Mouse (Mus musculus) CH12.LX (cell line): ENCODE data around the gene Tmed2. TPM values are rescaled to one million over a fixed set of nuclear protein-coding genes. Genes with fewer than 3 reads are reported as not detected.
A peak's percentile ranks its signal among the peaks of the same experiment; 100 is the strongest.

Source experiments
- DNase-seq: peaks from one replicate; pipeline ENCODE4 v3.0.0-alpha.2; 2013; ENCODE audit errors: extremely low read depth
- H3K27ac ChIP-seq: 2 replicates; pipeline ENCODE4 v1.5.1; 2012; ENCODE audit warnings: low read depth, mild to moderate bottlenecking, control low read depth, moderate library complexity; ENCODE audit not compliant: insufficient read depth
- H3K27me3 ChIP-seq: replicated peaks from 2 replicates; pipeline ENCODE3; 2012; ENCODE audit warnings: inconsistent platforms
- H3K36me3 ChIP-seq, 2 experiments: replicated peaks in 1 of 2; 2 replicates each; pipeline versions ENCODE3 to v1.6.1; 2012; ENCODE audit warnings: inconsistent platforms in 1 of 2, low read length in 1 of 2, mild to moderate bottlenecking in 1 of 2, mixed read lengths in 1 of 2, moderate library complexity in 1 of 2; ENCODE audit not compliant: control insufficient read depth in 1 of 2, insufficient read depth in 1 of 2
- H3K4me1 ChIP-seq, 2 experiments: 2 replicates each; pipeline ENCODE4 v1.6.1; 2012; ENCODE audit warnings: inconsistent platforms in 1 of 2, moderate library complexity in 1 of 2; ENCODE audit not compliant: insufficient read depth in 2 of 2, control insufficient read depth in 1 of 2
- H3K4me2 ChIP-seq: 2 replicates; pipeline ENCODE4 v1.6.1; 2012; ENCODE audit warnings: low read depth, mild to moderate bottlenecking, control low read depth; ENCODE audit not compliant: poor library complexity, insufficient read depth, severe bottlenecking
- H3K4me3 ChIP-seq, 3 experiments: fragments of 150-350 bp in 1 of 3; sonication (generic) in 1 of 3; replicated peaks in 1 of 3; 2 replicates each; pipeline versions ENCODE3 to v1.5.1; 2011 to 2012; ENCODE audit warnings: low read depth in 2 of 3, low read length in 2 of 3, mild to moderate bottlenecking in 2 of 3, moderate library complexity in 2 of 3, control low read depth in 1 of 3, improper control_type of control experiment in 1 of 3, inconsistent platforms in 1 of 3, mixed read lengths in 1 of 3; ENCODE audit not compliant: poor library complexity in 1 of 3
- H3K79me2 ChIP-seq: replicated peaks from 2 replicates; pipeline ENCODE4 v1.6.1; 2012; ENCODE audit warnings: mild to moderate bottlenecking, moderate library complexity; ENCODE audit not compliant: control insufficient read depth, poor library complexity, insufficient read depth, severe bottlenecking; ENCODE audit errors: extremely low read depth
- H3K9ac ChIP-seq: 2 replicates; pipeline ENCODE4 v1.6.1; 2012; ENCODE audit warnings: low read depth, mild to moderate bottlenecking, control low read depth, moderate library complexity; ENCODE audit not compliant: insufficient read depth
- H3K9me3 ChIP-seq: replicated peaks from 2 replicates; pipeline ENCODE3; 2012; ENCODE audit warnings: low read length, inconsistent platforms, mixed read lengths
- EP300 ChIP-seq: IDR thresholded peaks from 2 replicates; pipeline ENCODE4 v1.6.1; 2011; ENCODE audit warnings: low read length, improper control_type of control experiment
- GABPA ChIP-seq: IDR thresholded peaks from 2 replicates; pipeline ENCODE4 v1.6.1; 2012; ENCODE audit warnings: low read depth, low read length, improper control_type of control experiment, inconsistent platforms; ENCODE audit not compliant: insufficient replicate concordance
- HCFC1 ChIP-seq: IDR thresholded peaks from 2 replicates; pipeline ENCODE4 v1.6.1; 2012; ENCODE audit warnings: low read depth, mild to moderate bottlenecking, inconsistent platforms, low read length, improper control_type of control experiment
- MXI1 ChIP-seq: IDR thresholded peaks from 2 replicates; pipeline ENCODE4 v1.6.1; 2011; ENCODE audit warnings: mild to moderate bottlenecking, low read depth, low read length, improper control_type of control experiment
- MYC ChIP-seq: IDR thresholded peaks from 2 replicates; pipeline ENCODE4 v1.6.1; 2011; ENCODE audit warnings: low read depth, mild to moderate bottlenecking, improper control_type of control experiment, low read length
- NRF1 ChIP-seq: IDR thresholded peaks from 2 replicates; pipeline ENCODE4 v1.6.1; 2014; ENCODE audit warnings: low read depth, mild to moderate bottlenecking, inconsistent platforms, low read length, improper control_type of control experiment, moderate library complexity
- POLR2A ChIP-seq: IDR thresholded peaks from 2 replicates; pipeline ENCODE4 v1.6.1; 2011; ENCODE audit warnings: low read depth, mild to moderate bottlenecking, improper control_type of control experiment, low read length
- SIN3A ChIP-seq: IDR thresholded peaks from 2 replicates; pipeline ENCODE4 v1.6.1; 2012; ENCODE audit warnings: low read length, improper control_type of control experiment, inconsistent platforms
- UBTF ChIP-seq: IDR thresholded peaks from 2 replicates; pipeline ENCODE4 v1.6.1; 2012; ENCODE audit warnings: low read depth, mild to moderate bottlenecking, inconsistent platforms, low read length, improper control_type of control experiment, moderate library complexity
- USF1 ChIP-seq: IDR thresholded peaks from 2 replicates; pipeline ENCODE4 v1.6.1; 2014; ENCODE audit warnings: low read depth, mild to moderate bottlenecking, inconsistent platforms, low read length, improper control_type of control experiment
- ZC3H11A ChIP-seq: IDR thresholded peaks from 2 replicates; pipeline ENCODE4 v1.6.1; 2012; ENCODE audit warnings: low read depth, mild to moderate bottlenecking, inconsistent platforms, low read length, improper control_type of control experiment
- ZNF384 ChIP-seq: IDR thresholded peaks from 2 replicates; pipeline ENCODE4 v1.6.1; 2012; ENCODE audit warnings: low read depth, low read length, improper control_type of control experiment, inconsistent platforms
- dilution Hi-C: fragments of 300-500 bp; cut with MboI; formaldehyde crosslinking; loops from 2 replicates; pipeline ENCODE4 v1.14.3; 2020; ENCODE audit warnings: low sequenced_read_pairs; ENCODE audit not compliant: extremely low pct_unique_long_range_greater_than_20kb, extremely low pct_ligation_motif_present
- in situ Hi-C: fragments of 300-500 bp; cut with MboI; formaldehyde crosslinking; loops from 3 replicates; pipeline ENCODE4 v1.14.3; 2019; ENCODE audit warnings: low sequenced_read_pairs, low pct_ligation_motif_present, low pct_unique_long_range_greater_than_20kb, mixed read lengths
- polyA plus RNA-seq: library from polyadenylated mRNA; unstranded; fragments of >175 nt; gene quantifications from 2 replicates; pipeline ENCODE4 v1.2.1, GENCODE M21; 2012; ENCODE audit warnings: low read depth; ENCODE audit not compliant: insufficient read length
- total RNA-seq, 2 experiments: library from RNA; depleted of rRNA; stranded (reverse); fragments of 300-350 nt in 1 of 2; fragments of >200 nt in 1 of 2; gene quantifications; 2 replicates each; pipeline ENCODE4 v1.2.3; 2012 to 2014

Tmed2 gene
- total and polyA plus RNA-seq, 3 experiments: 205 to 769 (median 301) TPM

DNA sequence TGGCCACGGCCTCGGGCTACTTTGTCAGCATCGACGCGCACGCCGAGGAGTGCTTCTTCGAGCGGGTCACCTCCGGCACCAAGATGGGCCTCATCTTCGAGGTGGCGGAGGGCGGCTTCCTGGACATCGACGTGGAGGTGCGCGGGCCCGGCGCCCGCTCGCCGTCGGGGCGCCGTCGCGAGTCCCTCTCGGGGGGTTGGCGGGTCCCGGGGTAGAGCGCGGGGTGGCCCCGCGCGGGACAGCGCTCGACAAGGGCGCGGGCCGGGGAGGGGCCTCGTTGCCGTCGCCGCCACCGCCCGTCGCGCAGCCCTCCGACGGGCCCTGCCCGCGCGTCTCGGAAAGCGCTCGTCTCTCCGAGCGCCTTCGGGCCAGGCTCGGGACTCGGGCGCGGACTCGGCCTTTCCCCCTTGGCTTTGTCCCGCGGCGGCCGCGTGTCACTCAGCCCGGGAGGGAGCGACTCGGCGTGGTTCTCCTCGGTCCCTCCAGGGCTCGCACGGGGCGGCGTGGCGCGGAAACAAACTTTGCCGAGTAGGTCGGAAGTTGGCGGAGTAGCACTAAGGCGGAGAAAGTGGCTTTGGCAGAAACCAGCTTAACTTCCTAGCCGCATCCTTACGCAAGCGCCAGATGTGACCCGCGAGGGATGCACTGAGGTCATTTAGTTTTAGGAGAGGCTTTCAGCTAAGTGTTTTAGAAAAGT, 558 bp downstream of the Tmed2 start:
- peak; percentile 39 for DNase-seq
- in situ Hi-C loops: no loop called here

DNA sequence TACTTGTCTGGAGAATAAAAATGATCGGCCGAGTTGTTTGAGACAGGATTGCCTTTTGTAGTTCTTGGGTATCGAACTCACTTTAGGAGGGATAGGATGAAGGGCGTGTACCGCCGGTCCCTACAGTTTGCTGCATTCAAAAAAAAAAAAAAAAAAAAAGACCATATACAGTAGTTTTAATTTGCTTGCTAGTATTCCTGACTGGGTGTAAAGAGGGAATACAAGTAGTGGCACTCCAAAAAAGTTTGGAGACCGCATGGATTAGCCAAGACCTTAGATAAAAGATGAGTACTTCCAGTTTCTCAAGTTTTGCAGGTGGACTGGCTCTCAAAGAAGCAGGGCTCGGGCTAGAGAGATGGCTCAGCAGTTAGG, 1.1 kb downstream of the Tmed2 start:
- peaks cover 28 to 42% of the 10 kb centered on the region in 2 experiments for H3K36me3 ChIP-seq
- no peaks in the 10 kb centered on the region for H3K27me3 ChIP-seq
- peaks cover 2 to 63% of the 10 kb centered on the region in 2 experiments; a peak in 3 of 4 replicates for H3K4me1 ChIP-seq
- 0 out of 2 replicates have a peak, but pooled peaks have one; percentile 14 for TF ChIP-seq ZNF384
- TF ChIP-seq MYC: no peak
- 0 out of 2 replicates have a peak, but pooled peaks have one; percentile 3 for TF ChIP-seq SIN3A
- in situ Hi-C loops: no loop called here
- no peaks in the 10 kb centered on the region for H3K9me3 ChIP-seq
- no peak for DNase-seq
- dilution Hi-C loops: no loop called here
- peaks cover 58% of the 10 kb centered on the region for H3K79me2 ChIP-seq
- H3K4me2 ChIP-seq: peak overlapping the region; percentile 99
- peak overlapping the region; percentile 91 for H3K9ac ChIP-seq
- H3K27ac ChIP-seq: no peak overlapping the region
- H3K4me3 ChIP-seq: peak overlapping the region; percentile 87 to 94 (median 94)

More for the DNA sequence above, 558 bp downstream of the Tmed2 start:
- H3K9ac ChIP-seq: peak overlapping the region; percentile 91
- H3K4me1 ChIP-seq: peaks cover 2 to 58% of the 10 kb centered on the region in 2 experiments; a peak in 3 of 4 replicates
- H3K27me3 ChIP-seq: no peaks in the 10 kb centered on the region
- H3K4me2 ChIP-seq: 0 out of 2 replicates have a peak overlapping the region, but pooled peaks have one; percentile 12
- dilution Hi-C loops: no loop called here
- H3K4me3 ChIP-seq: peak overlapping the region; percentile 87 to 94 (median 94)
- peaks cover 23 to 36% of the 10 kb centered on the region in 2 experiments for H3K36me3 ChIP-seq
- H3K9me3 ChIP-seq: no peaks in the 10 kb centered on the region
- H3K27ac ChIP-seq: peak overlapping the region; percentile 26
- peak; percentile 82; the same call in 1 of the 2 replicates for TF ChIP-seq UBTF
- peak; percentile 11; the same call in 1 of the 2 replicates for TF ChIP-seq POLR2A
- no peak for TF ChIP-seq EP300
- TF ChIP-seq SIN3A: peak; percentile 57
- TF ChIP-seq USF1: no peak
- peak; percentile 32; the same call in 1 of the 2 replicates for TF ChIP-seq HCFC1
- TF ChIP-seq GABPA: no peak
- TF ChIP-seq MXI1: no peak
- TF ChIP-seq NRF1: peak; percentile 34; the same call in 1 of the 2 replicates
- no peak for TF ChIP-seq ZC3H11A
- TF ChIP-seq, all 38 proteins: peak for 5
- peaks cover 52% of the 10 kb centered on the region for H3K79me2 ChIP-seq
